Mouse (Mus musculus) retina, postnatal 7 days (tissue): ENCODE data around the gene Trex1.

Source experiments
- DNase-seq: peaks from one replicate; pipeline ENCODE4 v3.0.0-alpha.2; 2012; ENCODE audit warnings: low read depth, low spot score

The Trex1 gene

GRCm38 (mm10) chr9:109051651-109052489, 7.7 kb downstream of the Trex1 start:
- no peak for DNase-seq

- no peak for DNase-seq
Measured at GRCm38 (mm10) chr9:109051011-109051501, 8.5 kb downstream of the Trex1 start.

- DNase-seq, result no peak
Measured at GRCm38 (mm10) chr9:109050674-109050997, 8.9 kb downstream of the Trex1 start.

GRCm38 (mm10) chr9:109049996-109050673, 9.4 kb downstream of the Trex1 start:
- DNase-seq, result no peak

GRCm38 (mm10) chr9:109049316-109049715, 10.2 kb downstream of the Trex1 start:
- DNase-seq, result no peak

GRCm38 (mm10) chr9:109046306-109046705, 13.2 kb downstream of the Trex1 start:
- no peak for DNase-seq

- no peak for DNase-seq
Measured at GRCm38 (mm10) chr9:109041351-109041750, 18.2 kb downstream of the Trex1 start.

GRCm38 (mm10) chr9:109040906-109041305, 18.6 kb downstream of the Trex1 start:
- DNase-seq, result no peak

- no peak for DNase-seq
Measured at GRCm38 (mm10) chr9:109040216-109040615, 19.3 kb downstream of the Trex1 start.

- no peak for DNase-seq
Measured at GRCm38 (mm10) chr9:109039681-109040080, 19.9 kb downstream of the Trex1 start.

- no peak for DNase-seq
Measured at GRCm38 (mm10) chr9:109038901-109039364, 20.6 kb downstream of the Trex1 start.

GRCm38 (mm10) chr9:109038086-109038895, 21.2 kb downstream of the Trex1 start, which contains the start of gene Shisa5:
Gene Shisa5 (plus strand): TSS chr9:109038565.
- DNase-seq, result no peak

GRCm38 (mm10) chr9:109032435-109032834, 27.1 kb downstream of the Trex1 start:
- DNase-seq, result no peak

GRCm38 (mm10) chr9:109031686-109032085, 27.8 kb downstream of the Trex1 start:
- DNase-seq, result no peak

- DNase-seq, result no peak
Measured at GRCm38 (mm10) chr9:109031001-109031400, 28.5 kb downstream of the Trex1 start.

- no peak for DNase-seq
Measured at GRCm38 (mm10) chr9:109030312-109030711, 29.2 kb downstream of the Trex1 start.

GRCm38 (mm10) chr9:109028919-109029318, 30.6 kb downstream of the Trex1 start:
- DNase-seq, result no peak

GRCm38 (mm10) chr9:109028421-109028820, 31.1 kb downstream of the Trex1 start:
- DNase-seq, result no peak

GRCm38 (mm10) chr9:109027521-109027920, 32.0 kb downstream of the Trex1 start:
- DNase-seq, result no peak

- no peak for DNase-seq
Measured at GRCm38 (mm10) chr9:109022866-109023685, 36.5 kb downstream of the Trex1 start.

GRCm38 (mm10) chr9:109021428-109021827, 38.1 kb downstream of the Trex1 start:
- DNase-seq, result no peak
